Mouse (Mus musculus) CD4-positive naive resting alpha-beta T cell, adult 57 days (primary cell): ENCODE measurements around the gene Sulf2. TPM values are rescaled to one million over a fixed set of nuclear protein-coding genes. Genes with fewer than 3 reads are reported as not detected.

Source experiments
- total RNA-seq: library from RNA; stranded (reverse); gene quantifications from one replicate; pipeline ENCODE4 v1.2.4, GENCODE M21; 2023

Sulf2 gene
- 1.2 TPM for total RNA-seq

DNA sequence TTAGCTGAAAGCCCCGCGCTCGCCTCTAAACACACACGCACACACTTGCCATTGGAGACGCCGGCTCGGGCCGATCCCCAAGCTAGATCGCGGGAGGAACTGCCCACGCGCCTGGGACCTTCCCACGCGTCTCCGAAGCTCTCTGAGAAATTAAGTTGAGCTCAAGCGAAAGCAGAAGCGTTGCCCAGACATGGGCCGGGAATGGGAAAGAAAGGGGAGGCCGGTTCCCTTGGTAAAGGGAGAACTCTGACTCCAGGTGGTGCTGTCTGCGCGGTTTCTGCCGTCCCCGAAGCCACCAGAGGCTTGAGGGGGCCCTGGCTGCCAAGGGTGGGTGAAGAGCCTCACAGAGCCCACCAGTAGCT is at the start of gene Sulf2:
TSS of gene Sulf2 (minus strand) at position 210 of the 362 bp plus-strand sequence.

Other genes starting within 250 kb of the Sulf2 start
- gene Ncoa3, start 163.0 kb downstream of the Sulf2 start, total RNA-seq = 180 TPM